Mouse (Mus musculus): Measurements from ENCODE around the gene Zfyve16. TPM values are rescaled to one million over a fixed set of nuclear protein-coding genes. Genes with fewer than 3 reads are reported as not detected.

Zfyve16 gene
- polyA plus RNA-seq, 1 experiment from 2014 or later = 12.2 TPM

DNA sequence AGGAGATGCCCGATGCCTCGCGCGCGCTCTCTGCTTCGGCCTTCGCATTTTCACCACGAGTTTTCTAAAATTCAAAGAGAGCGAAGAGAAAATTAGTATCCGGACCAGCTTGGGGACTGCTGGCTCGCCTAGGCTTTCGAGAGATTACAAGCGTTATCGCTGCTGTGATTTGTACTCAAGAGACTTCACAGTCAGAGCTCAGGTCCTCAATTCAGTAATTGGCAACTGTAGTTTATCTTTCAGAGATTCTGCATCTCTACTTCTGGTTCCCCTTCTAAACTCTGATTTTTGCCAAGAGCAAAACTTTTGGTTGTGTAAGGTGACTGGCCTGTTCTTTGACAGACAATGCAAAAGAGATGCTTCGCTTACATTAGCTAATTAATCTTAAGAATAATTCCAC lies 569 bp upstream of the Zfyve16 start:
- Histone ChIP-seq H3K9me3 (no peaks in the 10 kb centered on the region), H3K27me3 (no peaks in the 10 kb centered on the region), H3K4me3 (peak overlapping the region; percentile 77), H3K9ac (peak overlapping the region; percentile 90), H3K36me3 (no peaks in the 10 kb centered on the region), H3K27ac (peak overlapping the region; percentile 94), H3K4me2 (peak overlapping the region; percentile 64), H3K4me1 (peaks cover 8% of the 10 kb centered on the region)
- ATAC-seq (ENCODE audit: insufficient number of reproducible peaks, insufficient read depth, low FRiP score, low TSS enrichment, low read depth) = no peak
- WGBS = 4% methylated on average over 15 of the region's 15 CpGs

DNA sequence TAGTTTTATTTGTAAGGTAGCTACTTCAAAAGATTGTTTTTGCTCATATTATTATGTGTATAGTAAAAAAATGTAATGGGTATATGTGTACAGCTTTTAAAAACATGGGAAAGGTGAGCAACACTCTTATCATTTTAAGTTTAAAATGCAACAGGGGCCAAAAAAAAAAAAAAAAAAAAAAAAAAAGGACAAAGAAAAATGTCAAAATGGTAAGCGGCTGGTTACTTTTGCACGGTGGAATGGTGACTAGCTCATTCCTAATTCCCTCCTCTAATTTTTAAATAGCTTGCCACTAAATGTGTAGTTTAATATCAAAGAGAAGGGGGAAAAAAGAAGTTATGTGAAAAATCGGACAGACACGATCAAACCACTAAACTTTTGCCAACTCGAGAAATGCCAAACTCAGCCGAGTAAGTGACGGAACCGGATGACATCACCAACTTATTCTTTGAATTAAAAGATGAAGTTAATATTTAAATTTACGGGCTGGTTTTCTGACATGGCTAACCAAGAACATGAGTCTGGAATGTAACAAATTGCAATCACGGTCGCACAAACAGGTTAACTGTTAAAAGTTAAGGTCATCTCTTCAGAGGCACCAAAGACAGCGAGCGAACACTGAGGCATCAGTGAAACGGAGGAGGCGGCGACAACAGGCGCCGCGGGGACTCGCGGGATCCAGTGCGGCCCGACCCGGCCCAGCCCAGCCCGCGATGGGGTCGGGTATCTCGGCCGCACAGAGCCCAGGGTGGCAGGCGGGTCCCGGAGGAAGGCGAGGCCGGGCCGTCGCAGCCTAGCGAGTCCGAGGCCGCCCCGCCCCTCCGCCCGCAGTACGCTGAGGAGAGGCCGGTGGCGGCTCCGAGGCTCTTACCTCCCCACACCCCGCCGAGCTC lies 594 bp downstream of the Zfyve16 start:
- H3K9ac ChIP-seq = peak overlapping the region; percentile 90
- peaks cover 8% of the 10 kb centered on the region for H3K4me1 ChIP-seq
- peak overlapping the region; percentile 64 for H3K4me2 ChIP-seq
- no peaks in the 10 kb centered on the region for H3K9me3 ChIP-seq
- H3K36me3 ChIP-seq = no peaks in the 10 kb centered on the region
- peak; percentile 88 for ATAC-seq (ENCODE audit: insufficient number of reproducible peaks, insufficient read depth, low FRiP score, low TSS enrichment, low read depth)
- H3K4me3 ChIP-seq = peak overlapping the region; percentile 77
- peak overlapping the region; percentile 94 for H3K27ac ChIP-seq
- H3K27me3 ChIP-seq = no peaks in the 10 kb centered on the region
- 2% methylated on average over 44 of the region's 47 CpGs for WGBS

DNA sequence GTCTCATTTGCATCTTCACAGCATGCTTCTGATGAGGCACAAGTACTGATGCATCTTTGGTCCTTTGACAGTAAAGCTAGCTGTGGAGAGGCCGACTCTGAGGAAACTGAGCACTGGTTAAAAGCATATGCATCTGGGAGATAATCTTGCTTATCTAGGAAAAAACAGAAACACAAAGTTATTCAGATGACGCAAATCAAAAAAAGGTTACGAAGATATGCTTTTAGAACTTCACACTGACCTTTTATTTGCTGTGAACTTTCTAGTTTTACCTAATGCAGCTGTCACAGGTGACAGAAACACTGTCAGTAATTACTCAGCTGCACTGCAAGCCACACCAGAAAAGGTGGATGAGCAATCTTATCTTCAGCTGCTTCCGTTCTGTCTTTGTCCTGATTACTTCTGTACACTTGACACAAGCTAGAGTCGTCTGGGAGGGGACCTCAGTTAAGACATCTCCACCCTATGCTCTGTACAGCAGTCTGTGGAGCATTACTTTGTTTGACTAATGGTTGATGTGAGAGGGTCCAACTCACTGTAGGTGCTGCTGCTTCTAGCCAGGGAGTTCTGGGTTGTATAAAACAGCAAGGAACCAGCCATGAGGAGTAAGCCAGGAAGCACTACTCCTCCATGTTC lies 7.4 kb downstream of the Zfyve16 start:
- Histone ChIP-seq H3K9ac (no peak overlapping the region), H3K27ac (no peak overlapping the region), H3K27me3 (no peaks in the 10 kb centered on the region), H3K4me2 (no peak overlapping the region), H3K36me3 (peaks cover 43% of the 10 kb centered on the region), H3K4me3 (no peak overlapping the region), H3K9me3 (no peaks in the 10 kb centered on the region), H3K4me1 (no peaks in the 10 kb centered on the region)
- ATAC-seq (ENCODE audit: insufficient number of reproducible peaks, insufficient read depth, low FRiP score, low TSS enrichment, low read depth) = no peak
- WGBS = 91% methylated on average over 5 of the region's 5 CpGs

DNA sequence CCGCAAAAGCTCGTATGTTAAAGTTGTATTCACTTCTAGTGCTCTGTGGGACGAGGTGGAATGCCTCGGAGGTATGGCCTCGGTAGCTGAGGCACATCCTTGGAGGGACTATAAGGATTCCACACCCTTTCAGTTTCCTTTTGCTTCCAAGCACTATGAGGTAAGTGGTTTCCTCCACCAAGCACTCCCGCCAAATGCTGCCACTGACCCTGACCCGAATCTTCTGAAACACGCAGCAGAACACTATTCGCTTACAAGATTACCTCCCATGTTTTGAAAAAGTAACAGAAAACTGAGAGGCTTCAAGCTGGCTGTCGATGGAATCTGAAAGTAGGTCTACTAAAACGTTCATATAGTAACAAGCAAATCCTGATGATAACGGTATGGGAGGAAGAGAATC lies 25.8 kb downstream of the Zfyve16 start:
- Histone ChIP-seq H3K27me3 (no peaks in the 10 kb centered on the region), H3K4me2 (no peak overlapping the region), H3K4me3 (no peak overlapping the region), H3K9ac (no peak overlapping the region), H3K36me3 (peaks cover 56% of the 10 kb centered on the region), H3K9me3 (no peaks in the 10 kb centered on the region), H3K27ac (no peak overlapping the region), H3K4me1 (no peaks in the 10 kb centered on the region)
- WGBS = 84% methylated on average over 12 of the region's 12 CpGs
- ATAC-seq (ENCODE audit: insufficient number of reproducible peaks, insufficient read depth, low FRiP score, low TSS enrichment, low read depth) = no peak

DNA sequence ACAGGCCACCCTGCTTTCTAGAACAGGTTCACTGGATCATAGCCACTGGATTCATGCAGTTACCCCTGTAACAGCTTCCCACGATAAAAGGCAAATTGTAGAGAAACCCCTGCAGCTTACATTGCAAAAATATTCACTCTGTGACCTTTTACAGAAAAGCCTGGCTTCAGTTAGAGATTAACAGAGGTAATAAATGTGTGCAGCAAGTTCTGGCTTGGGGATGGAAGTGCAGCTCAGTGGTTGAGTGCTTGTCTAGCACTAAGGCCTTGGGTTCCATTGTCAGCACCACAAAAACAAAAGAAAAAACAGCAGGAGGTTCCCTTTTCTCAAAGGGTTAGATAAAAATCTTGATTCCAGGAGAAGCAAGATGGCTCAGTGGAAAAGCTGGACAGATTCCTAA lies 38.7 kb downstream of the Zfyve16 start:
- Histone ChIP-seq H3K9me3 (no peaks in the 10 kb centered on the region), H3K27me3 (no peaks in the 10 kb centered on the region), H3K4me3 (no peak overlapping the region), H3K9ac (no peak overlapping the region), H3K27ac (no peak overlapping the region), H3K4me2 (no peak overlapping the region), H3K36me3 (peaks cover 40% of the 10 kb centered on the region), H3K4me1 (0 out of 2 replicates have a peak, but pooled peaks cover 4% of the 10 kb centered on the region)
- 93% methylated on average over 1 of the region's 1 CpGs for WGBS
- no peak for ATAC-seq (ENCODE audit: insufficient number of reproducible peaks, insufficient read depth, low FRiP score, low TSS enrichment, low read depth)

DNA sequence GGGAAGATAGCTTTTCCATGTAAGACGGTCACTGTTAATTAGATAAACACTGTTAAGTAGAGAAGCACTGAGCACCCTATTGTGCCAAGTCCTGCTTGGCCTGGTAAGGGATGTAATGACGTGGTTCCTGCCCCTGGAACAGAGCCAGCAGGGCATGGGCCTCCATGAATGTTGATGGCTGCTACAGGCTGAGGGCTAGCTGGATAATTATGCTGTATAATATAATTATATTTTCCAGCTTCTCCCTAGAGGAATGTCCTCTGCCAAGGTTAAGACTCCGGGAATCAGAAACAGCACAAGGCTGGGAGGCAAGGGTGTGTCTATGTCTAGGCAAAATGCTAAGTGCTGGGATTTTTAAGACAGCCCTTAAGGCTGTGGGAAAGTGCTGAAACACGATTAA lies 39.9 kb downstream of the Zfyve16 start:
- H3K27ac ChIP-seq = no peak overlapping the region
- peaks cover 44% of the 10 kb centered on the region for H3K36me3 ChIP-seq
- no peak overlapping the region for H3K9ac ChIP-seq
- H3K27me3 ChIP-seq = no peaks in the 10 kb centered on the region
- no peaks in the 10 kb centered on the region for H3K9me3 ChIP-seq
- H3K4me1 ChIP-seq = 0 out of 2 replicates have a peak, but pooled peaks cover 4% of the 10 kb centered on the region
- H3K4me3 ChIP-seq = no peak overlapping the region
- ATAC-seq (ENCODE audit: insufficient number of reproducible peaks, insufficient read depth, low FRiP score, low TSS enrichment, low read depth) = no peak
- 72% methylated on average over 4 of the region's 4 CpGs for WGBS
- H3K4me2 ChIP-seq = no peak overlapping the region

DNA sequence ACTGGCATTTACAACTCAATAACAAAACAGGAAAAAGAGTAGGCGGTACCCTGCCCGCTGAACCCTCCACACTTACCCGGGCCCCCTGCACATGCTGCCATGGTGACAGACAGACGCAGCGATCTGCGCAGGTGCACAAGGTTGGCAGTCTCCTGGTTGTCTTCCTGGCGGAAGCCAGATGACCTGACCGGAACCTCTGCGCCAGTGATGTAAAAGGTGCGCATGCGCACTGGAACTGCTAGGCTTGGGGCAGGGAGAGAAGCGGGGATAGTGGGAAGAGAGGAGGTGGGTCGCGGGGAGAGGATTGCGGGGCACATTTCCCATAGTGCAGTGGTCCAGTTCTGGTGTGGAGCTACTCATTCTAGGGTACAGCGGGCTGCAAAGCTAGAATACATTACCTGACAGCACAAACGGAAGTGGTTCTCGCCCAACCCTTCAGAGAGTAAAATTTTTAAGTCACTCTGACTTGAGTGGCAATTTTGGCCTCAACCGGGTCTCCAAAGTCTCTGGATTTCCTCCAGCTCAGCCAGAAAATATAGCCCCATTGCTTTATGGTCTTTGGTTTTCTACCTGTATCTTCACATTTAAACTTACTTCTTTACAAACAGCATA lies 46.7 kb downstream of the Zfyve16 start, which contains the start of gene Fam151b:
Fam151b (minus strand) TSS at position 164 of the 612 bp plus-strand sequence.
- H3K36me3 ChIP-seq = peaks cover 12% of the 10 kb centered on the region; the same call in 1 of the 2 replicates
- ATAC-seq (ENCODE audit: insufficient number of reproducible peaks, insufficient read depth, low FRiP score, low TSS enrichment, low read depth) = peak; percentile 100
- peak within 1 kb of the TSS; percentile 74 for H3K4me2 ChIP-seq
- 6% methylated on average over 19 of the region's 19 CpGs for WGBS
- no peaks in the 10 kb centered on the region for H3K27me3 ChIP-seq
- H3K4me3 ChIP-seq = peak within 1 kb of the TSS; percentile 45
- peak within 1 kb of the TSS; percentile 69 for H3K9ac ChIP-seq
- no peaks in the 10 kb centered on the region for H3K9me3 ChIP-seq
- H3K27ac ChIP-seq = peak within 1 kb of the TSS; percentile 75; the same call in 1 of the 2 replicates
- H3K4me1 ChIP-seq = no peaks in the 10 kb centered on the region

DNA sequence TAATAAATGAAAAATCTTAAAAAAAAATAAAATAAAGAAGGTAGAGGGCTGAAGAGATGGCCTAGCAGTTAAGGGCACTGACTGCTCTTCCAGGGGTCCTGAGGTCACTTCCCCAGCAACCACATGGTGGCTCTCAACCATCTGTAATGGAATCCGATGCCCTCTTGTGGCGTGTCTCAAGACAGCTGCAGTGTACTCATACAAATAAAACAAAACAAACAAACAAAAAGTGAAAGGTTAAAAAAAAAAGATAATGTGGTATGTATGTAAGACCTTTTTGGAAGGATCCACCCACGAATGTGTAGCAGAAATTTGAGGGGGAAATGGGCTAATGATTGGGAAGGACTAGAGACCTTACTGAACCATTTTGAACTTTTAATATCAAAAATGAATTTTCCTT lies 47.3 kb downstream of the Zfyve16 start:
- Histone ChIP-seq H3K4me1 (no peaks in the 10 kb centered on the region), H3K9ac (peak overlapping the region; percentile 69), H3K4me3 (peak overlapping the region; percentile 45), H3K9me3 (no peaks in the 10 kb centered on the region), H3K27ac (0 out of 2 replicates have a peak overlapping the region, but pooled peaks have one; percentile 75), H3K36me3 (peaks cover 12% of the 10 kb centered on the region; the same call in 1 of the 2 replicates), H3K27me3 (no peaks in the 10 kb centered on the region), H3K4me2 (peak overlapping the region; percentile 74)
- 5% methylated on average over 3 of the region's 3 CpGs for WGBS
- ATAC-seq (ENCODE audit: insufficient number of reproducible peaks, insufficient read depth, low FRiP score, low TSS enrichment, low read depth) = no peak

DNA sequence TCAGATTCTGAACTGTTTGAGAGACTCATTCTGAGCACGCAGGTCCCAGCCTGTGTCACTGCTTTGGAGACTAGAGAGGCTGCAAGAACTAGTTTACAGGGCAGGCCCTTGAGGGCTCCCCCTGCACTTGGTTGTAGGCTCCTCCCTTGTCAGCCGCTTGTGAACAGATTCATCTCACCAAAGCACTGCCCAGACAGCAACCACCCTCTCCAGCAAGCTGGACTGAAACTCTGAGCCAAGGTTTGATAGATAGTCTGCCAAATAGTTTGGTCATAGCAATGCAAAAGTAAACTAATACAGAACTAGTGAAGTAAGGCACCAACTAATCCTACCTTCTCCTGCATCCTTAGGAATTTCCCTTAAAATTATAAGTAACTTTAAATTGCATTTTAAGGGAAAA lies 60.5 kb downstream of the Zfyve16 start:
- Histone ChIP-seq H3K9ac (no peak overlapping the region), H3K4me1 (no peaks in the 10 kb centered on the region), H3K27me3 (no peaks in the 10 kb centered on the region), H3K4me3 (no peak overlapping the region), H3K36me3 (peaks cover 12% of the 10 kb centered on the region), H3K27ac (no peak overlapping the region), H3K9me3 (no peaks in the 10 kb centered on the region), H3K4me2 (no peak overlapping the region)
- WGBS = 65% methylated on average over 2 of the region's 2 CpGs
- ATAC-seq (ENCODE audit: insufficient number of reproducible peaks, insufficient read depth, low FRiP score, low TSS enrichment, low read depth) = no peak

DNA sequence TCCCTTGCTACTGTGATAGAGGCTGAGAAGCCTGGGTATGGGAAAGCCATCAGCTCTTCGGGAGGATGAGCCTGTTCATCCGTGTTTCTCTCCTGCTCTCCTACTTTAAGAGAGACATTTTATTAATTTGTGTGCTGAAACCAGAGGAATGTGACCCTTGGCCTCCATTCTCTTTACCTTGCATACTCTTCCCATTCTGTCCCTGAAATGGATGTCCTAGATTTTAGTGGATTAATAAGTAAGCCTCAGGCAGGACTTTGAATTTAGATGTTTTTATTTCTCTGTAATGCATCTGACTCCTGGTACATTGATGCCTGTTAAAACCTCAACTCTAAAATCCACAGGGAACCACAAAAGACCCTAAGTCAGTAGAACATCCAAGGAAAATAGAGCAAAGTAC lies 61.3 kb downstream of the Zfyve16 start:
- H3K4me1 ChIP-seq = no peaks in the 10 kb centered on the region
- ATAC-seq (ENCODE audit: insufficient number of reproducible peaks, insufficient read depth, low FRiP score, low TSS enrichment, low read depth) = no peak
- 65% methylated on average over 2 of the region's 2 CpGs for WGBS

DNA sequence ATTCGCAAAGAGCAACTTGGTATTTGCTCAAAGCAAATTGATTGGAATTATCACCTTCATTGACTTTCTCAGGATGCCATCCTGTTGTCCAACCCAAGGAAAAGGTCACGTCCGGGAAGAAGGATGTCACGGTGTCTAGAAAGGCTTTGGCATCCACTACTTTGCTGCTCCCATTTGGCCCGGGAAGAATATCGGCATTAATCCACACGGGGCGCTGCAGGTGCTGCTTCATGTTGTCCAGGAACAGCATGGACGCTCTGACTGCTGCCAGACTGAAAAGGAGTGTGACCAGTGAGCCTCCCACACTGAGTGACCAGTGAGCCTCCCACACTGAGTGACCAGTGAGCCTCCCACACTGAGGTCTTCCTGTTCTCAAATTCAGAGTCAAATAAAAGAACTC lies 62.8 kb downstream of the Zfyve16 start:
- H3K4me3 ChIP-seq = no peak overlapping the region
- no peak overlapping the region for H3K4me2 ChIP-seq
- H3K36me3 ChIP-seq = peaks cover 12% of the 10 kb centered on the region
- no peak overlapping the region for H3K27ac ChIP-seq
- no peak overlapping the region for H3K9ac ChIP-seq
- no peaks in the 10 kb centered on the region for H3K9me3 ChIP-seq
- no peaks in the 10 kb centered on the region for H3K27me3 ChIP-seq
- 76% methylated on average over 9 of the region's 9 CpGs for WGBS
- H3K4me1 ChIP-seq = no peaks in the 10 kb centered on the region
- ATAC-seq (ENCODE audit: insufficient number of reproducible peaks, insufficient read depth, low FRiP score, low TSS enrichment, low read depth) = no peak

More for the DNA sequence above, 61.3 kb downstream of the Zfyve16 start:
- no peak overlapping the region for H3K27ac ChIP-seq
- H3K4me3 ChIP-seq = no peak overlapping the region
- H3K27me3 ChIP-seq = no peaks in the 10 kb centered on the region
- no peak overlapping the region for H3K4me2 ChIP-seq
- H3K9me3 ChIP-seq = no peaks in the 10 kb centered on the region
- no peak overlapping the region for H3K9ac ChIP-seq
- H3K36me3 ChIP-seq = peaks cover 12% of the 10 kb centered on the region

Measured in embryonic facial prominence, embryonic 13.5 days (tissue).